Mouse (Mus musculus) gastrocnemius, adult 8-10 months (tissue): ENCODE results near the gene Sos1. TPM values are rescaled to one million over a fixed set of nuclear protein-coding genes. Genes with fewer than 3 reads are reported as not detected.

Experiments
- DNase-seq, 2 experiments: peaks; one replicate each; pipeline ENCODE4 v3.0.0; 2022; ENCODE audit warnings: low spot score in 2 of 2
- total RNA-seq, 4 experiments: library from RNA; stranded (reverse); gene quantifications; 2 replicates each; pipeline ENCODE4 v1.2.4; 2022

The Sos1 gene
- total RNA-seq = 10 to 100 TPM; 13.2 to 16.6 (median 16.0) TPM

DNA sequence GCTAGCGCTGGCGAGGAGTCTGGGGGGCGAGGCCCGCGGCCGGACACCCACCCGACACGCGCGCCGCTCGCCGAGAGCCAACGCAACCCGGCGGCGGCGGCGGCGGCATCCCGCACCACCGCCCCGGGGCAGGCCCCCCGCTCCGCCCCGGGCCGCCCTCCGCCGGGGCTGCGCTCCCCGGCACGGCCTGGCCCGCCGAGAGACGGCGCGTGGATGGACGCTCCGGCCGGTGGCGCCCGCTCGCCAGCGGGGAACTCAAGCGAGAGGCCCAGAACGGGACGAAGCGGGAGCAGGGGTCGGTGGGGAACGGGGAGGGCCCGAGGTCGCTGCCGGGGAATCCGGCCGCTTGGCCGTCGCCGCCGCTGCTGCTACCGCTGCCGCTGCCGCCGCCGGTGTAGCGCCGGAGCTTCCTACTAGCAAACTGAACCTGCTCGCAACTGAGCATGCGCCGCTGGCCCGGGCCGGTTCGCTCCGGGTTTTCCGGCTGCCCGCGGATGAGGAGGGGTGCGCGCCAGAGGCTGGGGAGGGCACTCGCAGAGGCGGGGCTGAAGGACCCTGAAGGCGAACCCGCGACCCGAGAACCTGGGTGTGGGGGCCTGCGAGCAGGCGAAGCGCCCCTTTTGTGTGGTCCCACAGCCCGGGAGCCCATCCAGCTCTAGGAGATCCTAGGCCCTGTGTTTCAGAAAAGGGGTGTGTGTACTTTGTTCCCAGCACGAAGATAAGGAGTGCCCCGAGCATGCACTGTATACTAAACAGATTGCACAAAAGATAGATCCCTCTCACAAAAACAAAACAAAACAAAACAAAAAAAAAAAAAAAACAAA is at the start of gene Sos1:
Gene Sos1 (minus strand): TSS at position 423 of the 824 bp plus-strand sequence.
- DNase-seq = peak; percentile 90 to 94

DNA sequence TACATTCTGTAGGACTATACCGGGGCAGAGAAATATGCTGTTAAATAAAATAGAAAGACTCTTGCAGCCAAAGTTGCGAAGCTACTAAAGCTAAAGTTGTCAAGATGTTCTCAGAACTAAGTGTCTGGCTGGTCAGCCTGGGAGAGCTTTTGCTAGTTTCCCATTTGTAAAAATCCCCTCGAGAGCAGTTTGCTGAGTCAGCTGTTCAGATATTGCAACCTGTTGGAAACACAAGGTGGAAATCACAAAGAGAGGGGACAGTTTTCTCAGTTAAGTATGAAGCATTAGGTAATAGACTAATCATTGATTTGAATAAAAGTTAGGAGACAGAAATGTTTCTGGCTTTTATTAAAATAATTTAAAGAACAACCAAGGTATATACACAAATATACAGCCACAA is 43.0 kb upstream of the Sos1 start:
- no peak for DNase-seq

DNA sequence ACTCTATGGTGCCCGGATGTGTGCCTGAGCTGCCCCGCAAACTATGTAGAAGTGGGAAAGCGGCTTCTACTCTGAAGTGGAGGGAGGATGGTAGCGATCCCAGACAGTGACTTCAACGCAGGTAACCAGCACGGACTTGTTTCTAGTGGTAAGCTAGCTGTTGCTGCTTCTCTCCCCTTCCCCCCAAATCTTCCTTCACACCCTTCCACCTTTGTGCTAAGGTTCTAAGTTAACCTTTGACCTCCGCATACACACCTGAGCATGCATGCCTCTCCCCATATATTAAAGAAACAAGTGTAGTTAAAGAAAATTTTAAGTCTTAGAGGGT is 41.9 kb upstream of the Sos1 start:
- DNase-seq = no peak

DNA sequence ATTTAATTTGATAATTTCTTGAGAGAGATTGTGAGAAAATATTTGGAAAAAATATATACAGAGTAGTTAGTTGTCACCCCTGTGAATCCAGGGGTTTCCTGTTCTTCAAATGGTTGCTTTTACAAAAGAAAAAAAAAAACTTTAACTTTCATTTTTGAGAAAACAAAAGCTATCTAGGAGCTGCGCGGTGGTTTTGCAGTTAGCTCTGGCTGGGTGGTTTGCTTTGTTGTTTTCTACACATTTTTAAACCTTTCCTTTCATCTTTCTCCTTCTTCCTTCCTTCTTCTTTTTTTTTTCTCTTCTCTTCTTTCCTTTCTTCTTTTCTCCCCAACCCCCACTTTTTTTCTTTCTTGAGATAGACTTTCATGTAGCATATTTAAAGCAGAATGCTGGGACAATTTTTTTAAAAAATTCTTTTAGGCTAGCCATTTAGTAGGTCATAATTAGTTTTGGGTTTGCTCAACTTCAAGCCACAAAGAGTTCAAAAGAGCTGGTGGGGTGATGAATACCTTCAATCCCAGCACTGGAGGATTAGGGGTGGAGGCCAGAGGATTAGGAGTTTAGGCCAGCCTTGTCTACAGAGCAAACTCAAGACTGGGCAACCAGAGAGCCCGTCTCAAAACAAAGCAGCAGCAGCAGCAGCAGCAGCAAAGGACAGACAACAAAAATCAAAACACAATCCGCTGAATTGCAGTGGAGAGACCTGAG is 41.4 kb upstream of the Sos1 start:
- DNase-seq = no peak

DNA sequence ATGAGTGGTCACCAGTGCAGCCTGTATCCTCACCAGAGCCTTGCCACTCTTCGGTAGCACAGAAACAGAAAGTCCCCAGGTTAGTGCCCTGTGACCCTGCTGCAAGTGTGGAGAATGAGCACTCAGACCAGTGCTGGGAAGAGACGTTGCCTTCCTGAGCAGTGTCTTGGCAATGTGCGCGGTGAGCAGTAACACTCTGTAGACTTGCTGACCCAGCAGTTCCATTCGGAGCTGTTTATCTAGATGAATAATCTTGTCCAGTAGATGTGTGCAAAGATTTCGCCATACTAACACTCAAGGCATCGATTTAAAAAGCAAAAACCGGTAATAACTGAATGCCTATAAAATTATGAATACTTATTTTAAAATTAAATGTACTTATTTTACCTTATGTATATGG is 40.3 kb upstream of the Sos1 start:
- no peak for DNase-seq

DNA sequence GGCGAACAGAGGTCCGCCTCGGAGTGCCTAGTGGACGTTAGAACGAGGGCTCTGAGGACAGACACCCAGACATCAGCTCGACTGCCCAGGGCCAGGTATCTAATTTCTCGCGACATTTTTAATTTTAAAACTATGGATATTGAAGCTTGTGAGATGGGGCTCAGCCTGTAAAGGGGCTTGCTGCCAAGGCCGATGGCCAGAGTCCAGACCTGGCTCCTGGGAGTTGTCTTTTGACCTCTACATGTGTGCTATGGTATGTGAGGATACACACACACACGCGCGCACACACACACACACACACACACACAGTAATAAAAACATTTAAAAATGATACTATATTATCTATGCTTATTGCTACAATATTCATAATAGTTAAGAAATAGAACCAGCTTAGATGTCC is 38.6 kb upstream of the Sos1 start:
- DNase-seq = no peak

DNA sequence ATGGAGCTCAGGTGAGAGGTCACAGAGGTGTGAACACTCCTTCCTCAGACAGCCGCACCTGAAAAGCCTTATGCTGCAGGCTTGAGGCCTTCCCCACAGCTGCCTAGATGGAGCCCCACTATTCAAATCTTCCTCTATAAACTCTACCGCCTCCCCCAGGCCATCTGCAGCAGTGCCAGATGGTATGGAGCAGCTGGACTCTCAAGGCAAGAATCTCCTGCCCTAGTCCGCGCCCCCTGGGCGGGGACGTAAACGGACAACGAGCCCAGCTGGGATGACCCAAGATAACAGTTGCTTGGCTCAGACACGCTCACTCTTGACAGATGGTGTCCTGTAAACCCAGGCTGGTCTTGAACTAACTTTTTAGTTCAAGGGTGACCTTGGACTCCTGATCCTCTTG is 37.0 kb upstream of the Sos1 start:
- DNase-seq = no peak

DNA sequence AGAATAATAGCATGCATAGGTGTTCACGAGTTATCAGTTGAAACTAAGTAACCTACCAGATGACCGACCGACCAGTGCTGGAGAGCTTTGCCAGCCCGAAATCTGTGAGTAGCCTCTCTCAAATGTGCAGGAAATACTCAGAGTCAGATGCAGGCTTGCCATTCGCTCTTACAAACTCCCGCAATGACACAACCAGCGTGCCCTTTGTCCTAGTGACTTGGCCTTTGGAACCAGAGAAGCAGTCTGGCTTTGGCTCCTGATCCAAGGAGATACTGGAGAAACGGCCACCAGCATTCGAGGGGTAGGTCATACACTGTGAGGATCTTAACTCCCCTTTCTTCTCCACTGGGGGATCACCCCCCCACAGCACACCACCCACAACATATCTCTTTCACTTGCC is 35.7 kb upstream of the Sos1 start:
- no peak for DNase-seq

DNA sequence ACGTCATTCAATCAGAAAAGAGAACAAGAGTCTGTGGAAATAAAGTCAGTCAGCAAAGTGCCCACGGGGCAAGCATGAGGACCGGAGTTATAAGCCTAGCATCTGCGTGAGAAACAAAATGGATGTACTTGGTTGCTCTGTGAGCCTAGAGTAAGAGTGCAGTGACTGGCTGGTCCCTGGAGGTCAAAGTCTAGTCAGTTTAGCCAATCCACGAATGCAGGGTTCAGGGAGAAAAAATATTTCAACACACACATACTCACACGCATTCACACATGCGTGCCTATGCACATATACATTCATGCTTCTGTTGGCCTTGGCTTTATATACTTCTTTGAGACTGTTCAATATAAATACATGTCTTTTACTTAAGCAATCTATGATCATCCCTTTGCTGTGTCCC is 35.3 kb upstream of the Sos1 start:
- DNase-seq = no peak

DNA sequence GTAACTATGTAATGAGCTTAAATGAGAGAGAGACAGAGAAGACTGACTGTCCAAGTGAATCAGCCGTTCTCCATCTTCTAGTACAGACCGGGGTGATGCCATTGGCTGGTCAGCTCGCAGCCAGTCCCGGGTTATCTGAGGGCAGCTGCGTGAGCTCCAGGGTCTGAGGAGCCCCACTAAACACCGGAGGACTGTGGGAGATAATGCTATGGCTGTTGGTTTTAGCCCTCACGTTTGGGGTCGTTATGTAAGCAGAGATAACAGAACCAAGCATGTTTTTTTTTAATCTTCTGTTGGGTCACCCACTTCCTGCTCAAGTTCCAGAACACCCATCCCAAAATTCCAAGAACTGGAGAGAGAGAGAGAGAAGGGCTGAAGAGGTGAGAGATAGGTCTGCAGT is 33.5 kb upstream of the Sos1 start:
- DNase-seq = no peak

DNA sequence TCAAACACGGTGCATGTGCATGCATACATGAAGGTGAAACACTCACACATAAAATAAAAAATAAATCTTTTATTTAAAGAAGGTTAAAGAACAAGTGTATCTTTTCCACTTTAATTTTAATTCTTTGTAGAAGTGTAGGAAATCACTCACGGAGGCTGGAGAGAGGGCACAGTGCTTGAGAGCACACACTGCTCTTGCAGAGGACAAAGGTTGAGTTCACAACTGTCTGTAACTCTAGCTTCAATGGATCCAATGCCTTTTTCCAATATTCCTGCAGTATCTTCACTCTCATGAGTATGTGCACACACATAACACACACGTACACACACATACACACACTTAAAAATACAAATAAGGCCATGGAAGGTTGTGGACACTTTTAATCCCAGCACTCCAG is 30.2 kb upstream of the Sos1 start:
- DNase-seq = no peak

DNA sequence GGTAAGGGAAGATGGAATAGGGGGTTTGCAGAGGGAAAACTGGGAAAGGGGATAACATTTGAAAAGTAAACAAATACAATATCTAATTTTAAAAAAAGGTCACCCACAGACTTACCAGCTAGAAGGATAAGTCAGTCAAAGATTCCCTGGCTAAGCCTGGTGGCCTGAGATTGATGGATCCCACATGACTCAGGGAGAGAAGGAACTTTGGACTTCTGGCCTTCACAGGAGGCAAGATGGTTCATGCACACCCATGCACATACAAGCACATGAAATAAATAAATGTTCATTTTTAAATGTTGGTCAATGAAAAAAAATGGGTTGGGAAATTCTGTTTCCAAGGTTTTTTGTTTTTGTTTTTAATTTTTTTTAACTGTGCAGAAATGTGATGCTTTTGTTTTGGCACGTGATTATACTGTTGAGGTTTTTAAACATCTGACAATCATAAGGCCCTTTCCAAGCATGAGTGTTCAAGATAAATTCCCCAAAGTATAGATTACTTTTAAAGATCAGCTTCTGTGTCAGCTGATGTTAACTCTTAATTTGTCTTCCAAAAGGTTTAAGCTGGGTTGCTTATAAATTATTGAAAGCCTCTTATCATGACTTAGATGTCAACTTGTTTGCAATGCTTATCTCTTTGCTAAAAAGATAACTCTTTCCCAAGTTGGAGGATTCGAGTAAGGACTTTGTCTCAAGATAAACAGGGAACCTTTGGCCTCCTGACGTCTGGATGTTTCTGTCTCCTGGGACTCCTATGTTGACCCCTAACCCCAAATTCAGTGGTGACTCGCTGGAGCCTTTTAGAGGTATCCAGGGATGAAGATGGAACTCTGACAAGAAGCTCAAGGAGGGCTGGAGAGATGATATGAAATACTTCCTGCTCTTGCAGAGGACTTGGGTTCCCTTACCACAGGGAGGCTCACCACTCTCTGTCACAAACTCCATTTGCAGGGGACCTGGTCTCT is 29.5 kb upstream of the Sos1 start:
- no peak for DNase-seq

DNA sequence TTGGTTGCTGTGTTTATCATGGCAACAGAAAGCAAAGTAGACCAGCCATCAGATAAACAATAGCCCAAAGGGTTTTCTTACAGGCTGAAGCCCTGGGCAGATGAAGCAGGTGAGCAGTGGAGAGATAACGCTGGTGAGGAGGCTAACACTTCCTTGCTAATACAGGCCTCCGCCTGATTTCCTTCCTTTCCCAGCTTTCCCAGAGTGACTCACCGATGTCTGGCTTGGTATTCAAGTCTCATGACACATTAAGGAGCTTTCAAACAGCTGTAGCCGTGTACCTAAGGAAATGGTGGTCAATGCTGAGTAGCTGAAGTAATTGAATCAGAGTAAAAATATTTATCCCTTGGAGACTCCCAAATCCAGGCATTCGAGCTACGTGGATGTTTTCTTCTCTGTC is 25.5 kb upstream of the Sos1 start:
- DNase-seq = no peak

DNA sequence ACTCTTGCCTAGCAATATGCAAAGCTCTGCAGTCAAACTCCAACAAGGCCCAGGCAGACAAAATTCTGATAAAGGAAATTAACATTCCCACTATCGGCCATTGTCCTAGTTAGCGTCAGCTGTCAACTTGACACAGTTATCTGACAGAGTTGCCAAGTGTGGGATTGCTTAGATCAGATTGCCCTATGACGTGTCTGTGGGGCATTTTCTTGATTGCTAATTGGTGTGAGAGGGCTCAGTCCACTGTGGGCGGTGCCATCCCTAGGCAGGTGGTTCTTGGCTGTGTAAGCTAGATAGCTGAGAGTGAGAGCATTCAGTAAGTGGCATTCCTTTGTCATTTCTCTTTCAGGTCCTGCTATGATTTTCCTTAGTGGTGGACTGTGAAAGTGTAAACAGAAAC is 25.1 kb upstream of the Sos1 start:
- DNase-seq = no peak

DNA sequence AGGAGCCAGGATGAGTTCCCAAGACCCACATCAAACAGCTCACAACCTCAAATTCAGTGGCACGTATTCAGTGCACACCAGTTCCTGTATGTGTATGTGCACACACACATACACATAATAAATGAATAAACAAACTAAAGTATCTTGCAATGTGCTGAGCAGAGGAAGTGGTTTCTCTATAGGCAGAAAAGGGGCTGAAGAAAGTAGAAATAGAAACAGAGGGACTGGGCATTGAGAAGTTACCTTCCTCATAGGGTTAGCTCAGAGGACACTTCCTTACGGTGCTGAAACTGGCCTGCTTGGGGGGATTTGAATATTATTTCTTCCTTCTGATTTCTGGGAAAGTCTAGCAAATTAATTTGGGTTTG is 21.5 kb upstream of the Sos1 start:
- DNase-seq = no peak

DNA sequence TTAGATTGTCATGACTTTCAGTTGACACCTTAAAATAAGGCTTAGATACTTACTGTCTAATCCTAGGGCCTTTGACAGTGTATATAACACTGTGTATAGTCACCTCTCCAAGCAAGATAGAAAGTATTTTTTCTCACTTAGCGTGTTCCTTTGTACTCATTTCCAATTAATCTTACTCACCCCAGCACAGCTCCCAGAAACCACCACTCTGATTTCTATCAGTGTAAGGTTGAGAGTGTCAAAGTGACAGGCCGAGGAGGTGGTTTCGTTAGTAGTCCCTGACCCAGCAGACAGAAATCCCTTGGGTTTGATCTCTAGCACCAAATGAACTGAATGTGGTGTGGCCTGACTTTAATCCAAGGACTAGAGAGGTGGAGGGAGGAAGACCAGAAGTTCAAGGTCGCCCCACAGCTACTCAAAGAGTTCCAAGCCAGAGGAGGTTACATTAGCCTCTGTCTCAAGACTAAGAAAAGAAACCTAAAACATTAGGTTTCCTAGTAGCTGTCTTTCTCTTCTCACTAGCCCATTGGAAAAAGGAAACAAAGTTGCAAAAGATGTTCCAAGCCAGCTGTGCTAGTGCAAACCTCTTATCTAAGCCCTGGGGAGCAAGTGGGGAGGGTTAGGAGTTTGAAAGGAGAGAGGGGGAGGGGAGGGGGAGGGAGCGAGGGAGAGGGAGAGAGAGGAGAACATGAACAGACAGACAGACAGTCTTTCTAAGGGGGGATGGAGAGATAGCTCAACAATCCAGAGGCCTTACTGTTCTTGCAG is 21.0 kb upstream of the Sos1 start:
- DNase-seq = no peak

DNA sequence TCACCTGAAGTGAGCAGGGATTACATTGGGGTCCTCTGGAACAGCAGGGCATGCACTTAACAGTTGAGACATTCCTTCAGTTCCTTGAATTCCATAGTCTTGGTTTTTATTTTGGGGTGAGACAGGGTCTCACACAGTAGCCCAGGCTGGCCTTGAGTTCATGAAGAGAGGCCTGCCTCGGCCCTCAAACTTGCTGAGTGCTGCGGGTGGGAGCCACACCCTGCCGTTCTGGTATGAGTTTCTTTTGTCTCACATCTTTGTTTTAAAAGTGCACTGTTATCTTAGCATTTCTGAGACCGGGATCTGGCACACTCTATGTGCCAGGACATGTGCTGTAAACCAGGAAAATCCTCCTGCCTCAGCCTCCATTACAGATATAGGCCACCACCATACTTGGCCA is 19.8 kb upstream of the Sos1 start:
- DNase-seq = no peak

DNA sequence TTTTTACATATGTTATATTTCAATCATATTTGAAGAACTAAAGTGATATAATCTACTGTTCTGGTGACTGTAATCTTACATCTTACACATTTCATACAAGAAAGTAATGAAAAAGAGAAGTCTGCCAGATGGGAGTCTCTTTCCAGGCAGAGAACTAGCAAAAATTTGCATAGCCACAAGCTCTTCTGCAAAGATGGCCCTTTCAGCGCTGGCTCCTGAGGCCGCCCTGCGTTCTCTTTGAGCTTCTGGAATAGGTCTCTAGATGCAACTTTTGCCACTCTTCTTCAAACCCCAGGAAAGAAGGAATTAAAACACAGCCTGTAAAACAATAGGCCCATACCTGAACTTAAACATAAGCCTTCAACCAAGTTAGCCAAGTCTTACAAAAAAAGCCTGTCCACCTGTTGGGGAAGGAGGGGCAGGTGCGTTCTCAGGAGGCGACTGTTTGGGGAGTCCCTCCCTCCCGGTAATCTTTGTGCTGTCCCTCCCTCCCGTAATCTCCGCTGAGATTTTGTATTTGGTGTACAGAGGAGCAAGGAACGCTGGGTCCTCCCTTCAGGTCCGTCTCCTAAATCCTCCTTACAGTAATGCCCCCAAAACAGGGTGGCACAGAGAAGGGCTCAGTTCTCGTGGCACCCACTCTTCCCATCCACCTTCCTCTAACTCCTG is 18.5 kb upstream of the Sos1 start:
- no peak for DNase-seq

DNA sequence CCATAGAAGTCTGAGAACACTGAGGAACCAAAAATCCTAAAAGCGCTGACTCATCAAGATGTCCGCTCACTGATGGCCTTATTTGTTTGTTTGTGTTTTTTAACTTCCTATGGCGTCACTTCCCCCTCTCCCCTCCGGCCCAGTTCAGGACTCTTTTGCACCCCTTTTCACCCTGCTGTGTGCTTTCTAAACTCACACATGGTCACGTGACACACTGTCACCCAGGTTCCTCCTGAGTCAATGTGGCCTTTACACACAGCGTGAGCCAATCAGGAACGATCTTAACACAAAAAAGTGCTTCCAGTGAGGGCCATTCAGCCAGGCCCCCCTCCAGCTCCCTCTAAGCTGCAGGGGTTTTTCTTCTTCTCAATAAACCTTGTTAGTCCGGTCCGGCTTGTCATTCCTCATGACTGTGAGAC is 16.9 kb upstream of the Sos1 start:
- DNase-seq = no peak

DNA sequence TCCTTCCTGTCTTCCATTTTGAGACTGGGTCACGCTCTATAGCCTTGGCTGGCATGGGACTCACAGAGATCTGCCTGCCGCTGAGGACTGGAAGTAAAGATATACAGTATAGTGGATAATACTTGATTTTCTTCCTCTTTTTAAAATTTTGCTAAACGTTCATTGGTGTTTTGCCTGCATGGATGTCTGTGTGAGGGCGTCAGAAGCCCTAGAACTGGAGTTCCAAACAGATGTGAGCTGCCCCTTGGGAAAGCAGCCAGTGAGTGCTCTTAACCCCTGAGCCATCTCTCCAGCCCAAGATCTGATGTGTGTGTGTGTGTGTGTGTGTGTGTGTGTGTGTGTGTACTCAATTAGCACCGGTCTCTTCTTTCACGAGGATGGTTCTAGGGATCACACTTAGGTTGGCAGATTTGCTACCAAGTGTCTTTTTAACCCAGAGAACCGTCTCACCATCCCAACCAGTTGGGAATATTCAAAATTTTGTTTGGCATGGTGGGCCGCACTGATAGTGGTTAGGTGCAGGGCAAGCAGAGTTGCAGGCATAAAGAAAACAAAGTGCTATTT is 16.4 kb upstream of the Sos1 start:
- no peak for DNase-seq
